Mouse (Mus musculus) cerebellum, postnatal 14 days (tissue): ENCODE measurements around the gene Uri1.

ENCODE experiments used
- DNase-seq, 2 experiments: peaks; one replicate each; pipeline ENCODE4 v3.0.0; 2021; ENCODE audit warnings: mixed read lengths in 2 of 2

Uri1 gene

DNA sequence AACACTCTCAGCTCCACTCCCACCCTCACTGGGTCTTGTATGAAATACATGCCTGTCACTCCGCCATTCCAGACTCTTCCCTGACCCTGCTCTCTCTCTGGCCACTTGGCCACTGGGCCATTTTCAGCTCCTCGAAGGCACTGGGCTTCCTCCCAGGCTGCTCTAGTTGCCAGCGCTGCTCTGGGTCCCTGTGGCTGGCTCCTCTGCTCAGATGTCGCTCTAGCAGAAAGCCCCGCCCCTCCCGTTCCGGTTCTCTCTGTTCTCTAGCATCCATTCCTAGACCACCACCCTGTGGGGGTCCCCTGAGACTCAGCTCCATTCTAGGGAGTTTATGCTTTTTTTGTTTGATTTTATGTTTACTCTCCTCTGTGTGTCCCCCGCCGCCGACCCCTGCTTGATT lies 104.4 kb downstream of the Uri1 start:
- peak in 1 of 2 experiments; percentile 60 for DNase-seq

DNA sequence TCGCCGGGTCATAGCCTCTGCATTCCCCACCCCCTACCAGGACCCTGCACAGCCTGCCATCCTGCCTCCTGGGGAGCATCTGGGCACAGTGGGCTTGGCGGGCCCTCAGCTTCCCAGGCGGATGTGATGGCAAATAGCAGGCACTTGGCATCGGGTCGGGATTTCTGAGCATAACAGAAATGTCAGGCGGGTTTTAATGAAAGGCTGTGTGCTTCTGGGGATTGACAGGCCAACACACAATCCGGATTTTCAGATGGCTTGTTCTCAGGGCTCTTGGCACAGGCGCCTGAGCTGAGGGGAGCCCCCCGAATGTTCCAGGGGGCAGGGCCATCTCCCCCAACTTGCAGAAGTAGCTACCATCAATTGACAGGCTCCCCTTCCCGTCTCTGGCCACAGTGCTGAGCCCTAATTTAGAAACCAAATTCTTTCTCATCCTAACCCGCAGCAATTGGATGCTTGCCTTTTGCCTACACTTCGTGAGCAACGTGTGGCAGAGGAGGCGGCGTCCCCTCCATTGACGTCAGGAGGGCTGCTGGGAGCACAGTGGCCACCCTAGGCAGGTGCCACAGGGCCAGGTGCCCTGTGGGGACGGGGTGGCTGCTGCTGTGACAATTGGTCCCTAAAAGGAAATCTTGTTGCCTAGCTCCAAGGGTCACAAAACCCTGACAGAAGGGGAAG lies 106.5 kb downstream of the Uri1 start:
- DNase-seq, result peak in 1 of 2 experiments; percentile 56

DNA sequence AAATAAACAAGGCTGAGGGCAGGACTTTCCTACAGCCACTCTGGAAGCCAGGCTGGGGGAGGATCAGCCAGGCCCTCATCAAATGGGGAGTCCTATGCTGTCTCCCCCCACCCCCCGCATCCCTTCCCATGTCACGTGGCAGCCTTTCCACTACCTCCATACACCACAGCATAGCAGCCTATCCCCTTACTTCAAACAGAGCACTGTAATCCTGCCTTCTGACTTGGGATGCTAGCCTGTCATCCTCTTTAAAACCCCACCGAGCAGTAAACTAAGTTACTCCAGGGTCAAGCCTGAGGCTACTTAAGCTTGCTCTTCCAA lies 111.6 kb downstream of the Uri1 start:
- no peak for DNase-seq

DNA sequence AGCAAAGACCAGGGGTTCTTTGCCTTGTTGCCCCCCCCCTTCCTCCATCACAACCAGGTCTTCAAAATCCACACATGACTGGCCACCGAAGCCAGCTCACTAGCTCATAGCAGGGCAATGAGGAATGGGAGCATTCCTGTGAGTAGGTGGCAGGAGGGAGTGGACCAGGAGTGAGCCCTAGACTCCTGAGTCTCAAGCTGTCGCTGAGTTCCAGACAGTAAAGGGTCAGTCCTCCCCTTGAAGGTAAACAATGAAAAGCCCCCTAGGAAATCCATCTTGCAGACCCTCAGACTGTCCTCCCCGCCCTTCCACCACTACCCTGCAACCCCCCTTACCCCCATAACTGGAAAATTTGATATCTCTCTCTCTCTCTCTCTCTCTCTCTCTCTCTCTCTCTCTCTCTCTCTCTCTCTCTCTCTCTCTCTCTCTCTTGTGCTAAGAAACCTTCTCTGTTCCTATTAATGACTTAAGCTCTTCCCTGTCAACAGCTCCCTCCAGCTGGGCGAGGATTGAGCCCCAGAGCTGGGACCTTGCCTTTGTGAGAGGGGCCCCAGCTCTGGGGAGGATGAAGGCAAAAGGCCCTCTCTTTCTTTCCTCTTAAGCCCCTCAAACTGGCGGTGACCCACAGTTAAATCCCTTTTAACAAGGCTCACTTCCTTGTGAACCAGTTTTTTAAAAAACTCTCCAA lies 112.1 kb downstream of the Uri1 start:
- no peak for DNase-seq

DNA sequence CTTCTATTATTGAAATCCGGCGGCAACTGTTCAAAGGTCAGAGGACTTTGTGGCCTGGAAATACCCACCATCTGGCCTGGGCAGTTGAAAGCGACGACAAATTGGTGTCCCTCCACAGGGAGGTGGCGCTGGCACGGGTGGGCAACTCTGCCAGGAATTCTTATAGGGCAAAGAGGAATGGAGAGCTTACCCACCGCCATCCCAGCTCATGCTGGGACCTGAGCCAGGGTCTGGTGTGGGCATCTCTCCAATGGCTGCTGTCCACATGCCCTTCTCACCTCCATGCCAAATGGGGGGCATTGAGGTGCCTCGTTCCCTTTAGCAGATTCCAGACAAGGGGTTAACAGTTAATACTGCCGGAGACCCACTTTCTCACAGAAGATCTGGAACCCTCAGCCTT lies 113.2 kb downstream of the Uri1 start:
- DNase-seq, result peak; percentile 74 to 77
